Mouse (Mus musculus): ENCODE measurements around the gene Vps54.

- TF ChIP-seq CTCF (IDR thresholded peaks at IDR 0.05; ENCODE audit: low read depth) (no peak), EP300 (IDR thresholded peaks at IDR 0.05; ENCODE audit: low read depth) (no peak)
Measured at GRCm38 (mm10) chr11:21221396-21221795, 17.7 kb upstream of the Vps54 start.

Measured in liver, postnatal 0 days (tissue).